20 mouse cellular contexts compared by ENCODE assay signal in genomic region chr5:81653941-81654340, GRCm38 (mm10).
"Had no signal": no experiment of that assay in that cellular context is flagged by ENCODE, and none has a peak within 500 bp of the region (broad histone marks: within the 10 kb centered on the region; RNA-seq: fewer than 3 reads in every experiment).

No protein-coding gene starts in this region.

- H3K4me3 ChIP-seq: heart, adult 2 months; heart, embryonic 13.5 days; heart, embryonic 15.5 days; hindbrain, embryonic 13.5 days; hindbrain, embryonic 15.5 days; limb, embryonic 13.5 days; limb, embryonic 15.5 days; liver, embryonic 12.5 days had no signal

- H3K4me2 ChIP-seq: heart, embryonic 11.5 days; heart, embryonic 13.5 days; heart, embryonic 15.5 days; hindbrain, embryonic 13.5 days; hindbrain, embryonic 15.5 days; limb, embryonic 13.5 days; limb, embryonic 15.5 days; liver, embryonic 12.5 days had no signal

- H3K9me3 ChIP-seq: heart, embryonic 13.5 days; heart, embryonic 15.5 days; hindbrain, embryonic 13.5 days; hindbrain, embryonic 15.5 days; limb, embryonic 13.5 days; limb, embryonic 15.5 days; liver, embryonic 12.5 days had no signal

- H3K9ac ChIP-seq: heart, embryonic 13.5 days; heart, embryonic 15.5 days; hindbrain, embryonic 13.5 days; hindbrain, embryonic 15.5 days; limb, embryonic 13.5 days; limb, embryonic 15.5 days; liver, embryonic 12.5 days; liver, embryonic 14.5 days had no signal

- H3K36me3 ChIP-seq: heart, embryonic 13.5 days; heart, embryonic 15.5 days; hindbrain, embryonic 13.5 days; hindbrain, embryonic 15.5 days; limb, embryonic 13.5 days; limb, embryonic 15.5 days; liver, embryonic 12.5 days had no signal

- H3K27me3 ChIP-seq: heart, embryonic 13.5 days; heart, embryonic 15.5 days; hindbrain, embryonic 13.5 days; hindbrain, embryonic 15.5 days; limb, embryonic 13.5 days; limb, embryonic 15.5 days; liver, embryonic 12.5 days had no signal

- DNase-seq: gastrocnemius, postnatal 14 days; heart, adult 11 months; heart, adult 2 months; heart, postnatal 14 days; heart, postnatal 36 days; kidney, adult 11 months; kidney, adult 8-10 months; kidney, postnatal 10 days; kidney, postnatal 25 days; left cerebral cortex, postnatal 4 days had no signal

- H3K4me1 ChIP-seq: heart, embryonic 13.5 days; heart, embryonic 15.5 days; hindbrain, embryonic 15.5 days; limb, embryonic 15.5 days; liver, embryonic 12.5 days had no signal

- H3K27ac ChIP-seq: heart, adult 2 months; heart, embryonic 13.5 days; heart, embryonic 15.5 days; hindbrain, embryonic 13.5 days; hindbrain, embryonic 15.5 days; hindbrain, postnatal 0 days; limb, embryonic 13.5 days; limb, embryonic 15.5 days; liver, embryonic 12.5 days; liver, embryonic 14.5 days had no signal
